Mouse (Mus musculus) midbrain, embryonic 16.5 days (tissue): ENCODE measurements around the gene Kcnma1. TPM values are rescaled to one million over a fixed set of nuclear protein-coding genes. Genes with fewer than 3 reads are reported as not detected.

Source experiments
- ATAC-seq: fragments of 200-750 bp; cut with Nextera tagmentation; 2 replicates; pipeline ENCODE4 v1.8.0; 2017; ENCODE audit warnings: moderate TSS enrichment
- H3K27ac ChIP-seq: fragments of 300-500 bp; sonication (generic); 2 replicates; pipeline ENCODE4 v1.5.1; 2014; ENCODE audit warnings: mild to moderate bottlenecking, low read length, mixed read lengths
- H3K27me3 ChIP-seq: fragments of 300-500 bp; sonication (generic); 2 replicates; pipeline ENCODE4 v1.6.1; 2014; ENCODE audit warnings: low read depth, low read length, mixed read lengths; ENCODE audit not compliant: control insufficient read depth, insufficient read depth
- H3K36me3 ChIP-seq: fragments of 300-500 bp; sonication (generic); 2 replicates; pipeline ENCODE4 v1.6.1; 2014; ENCODE audit warnings: mild to moderate bottlenecking, low read length, moderate library complexity, mixed read lengths; ENCODE audit not compliant: control insufficient read depth, insufficient read depth
- H3K4me1 ChIP-seq: fragments of 300-500 bp; sonication (generic); 2 replicates; pipeline ENCODE4 v1.6.1; 2014; ENCODE audit warnings: mild to moderate bottlenecking, low read length, mixed read lengths; ENCODE audit not compliant: control insufficient read depth, insufficient read depth
- H3K4me2 ChIP-seq: fragments of 300-500 bp; sonication (generic); 2 replicates; pipeline ENCODE4 v1.6.1; 2014; ENCODE audit warnings: mild to moderate bottlenecking, low read length, mixed read lengths
- H3K4me3 ChIP-seq: fragments of 300-500 bp; sonication (generic); 2 replicates; pipeline ENCODE4 v1.5.1; 2014; ENCODE audit warnings: low read depth, mild to moderate bottlenecking, low read length, moderate library complexity, mixed read lengths
- H3K9ac ChIP-seq: fragments of 300-500 bp; sonication (generic); 2 replicates; pipeline ENCODE4 v1.6.1; 2014; ENCODE audit warnings: low read depth, low read length, mixed read lengths
- H3K9me3 ChIP-seq: fragments of 300-500 bp; sonication (generic); replicated peaks from 2 replicates; pipeline ENCODE4 v1.6.1; 2014; ENCODE audit warnings: mild to moderate bottlenecking, low read length, mixed read lengths; ENCODE audit not compliant: control insufficient read depth, poor library complexity, severe bottlenecking
- WGBS: fragments of 180-500 bp; shearing (Covaris S2); extraction: QIAGEN DNeasy Blood & Tissue Kit; methylation state at CpG from one replicate; pipeline ENCODE4 v1.1.7; 2014; 5-methylcytosine and 5-hydroxymethylcytosine counted together
- polyA plus RNA-seq: library from polyadenylated mRNA; unstranded; fragments of >200 nt; fragmentation: Nextera tagmentation; extraction: Ambion mirVana; gene quantifications from 2 replicates; pipeline ENCODE4 v1.2.1, GENCODE M21; 2015

Gene Kcnma1
- polyA plus RNA-seq, 1 experiment from 2014 or later: 18.4 TPM

DNA sequence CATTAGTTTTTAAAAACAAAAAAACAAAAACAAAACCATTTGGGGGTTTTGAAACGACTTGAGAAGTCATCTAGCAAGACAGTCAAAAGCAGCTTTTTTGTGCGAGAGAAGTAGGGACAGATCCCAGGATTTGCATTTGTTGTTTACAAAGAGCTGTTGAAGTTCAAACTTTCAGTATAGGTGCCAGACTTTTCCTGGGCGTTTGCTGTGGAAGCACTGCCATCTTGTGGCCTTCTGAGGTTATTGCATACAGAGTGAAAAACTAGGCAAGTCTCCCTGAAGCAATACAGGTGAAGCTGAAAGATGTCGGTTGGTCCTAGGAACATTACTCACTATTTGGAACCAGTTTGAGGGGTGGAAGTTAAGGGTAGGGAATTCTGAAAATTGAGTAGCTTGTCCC, 484.6 kb downstream of the Kcnma1 start:
- Histone ChIP-seq H3K27me3 (no peaks in the 10 kb centered on the region), H3K4me3 (no peak overlapping the region), H3K9me3 (no peaks in the 10 kb centered on the region), H3K4me2 (no peak overlapping the region), H3K4me1 (no peaks in the 10 kb centered on the region), H3K9ac (no peak overlapping the region), H3K36me3 (no peaks in the 10 kb centered on the region), H3K27ac (no peak overlapping the region)
- WGBS: 7% methylated on average over 4 of the region's 4 CpGs
- ATAC-seq: no peak

DNA sequence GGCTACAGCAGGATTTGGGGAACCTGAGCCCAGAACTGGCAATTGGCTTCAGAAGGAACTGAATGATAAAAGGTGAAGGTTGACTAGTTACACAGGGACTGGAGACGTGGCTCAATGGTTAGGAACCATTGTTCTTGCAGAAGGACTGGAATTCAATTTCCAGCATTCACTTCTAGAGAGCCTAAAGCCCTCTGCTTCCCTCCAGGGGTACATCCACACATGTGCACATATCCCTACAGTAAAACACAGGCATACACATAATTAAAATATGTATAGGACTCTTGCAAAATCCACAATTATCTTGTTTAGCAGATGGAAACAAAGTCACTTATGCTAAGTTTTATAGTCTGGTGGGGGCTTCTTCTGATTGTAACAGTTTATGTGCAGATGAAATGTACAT, 485.1 kb downstream of the Kcnma1 start:
- ATAC-seq: no peak
- no peaks in the 10 kb centered on the region for H3K36me3 ChIP-seq
- no peaks in the 10 kb centered on the region for H3K9me3 ChIP-seq
- H3K4me2 ChIP-seq: no peak overlapping the region
- no peak overlapping the region for H3K27ac ChIP-seq
- H3K4me1 ChIP-seq: no peaks in the 10 kb centered on the region
- 62% methylated on average over 1 of the region's 1 CpGs for WGBS
- H3K9ac ChIP-seq: no peak overlapping the region
- no peaks in the 10 kb centered on the region for H3K27me3 ChIP-seq
- no peak overlapping the region for H3K4me3 ChIP-seq

DNA sequence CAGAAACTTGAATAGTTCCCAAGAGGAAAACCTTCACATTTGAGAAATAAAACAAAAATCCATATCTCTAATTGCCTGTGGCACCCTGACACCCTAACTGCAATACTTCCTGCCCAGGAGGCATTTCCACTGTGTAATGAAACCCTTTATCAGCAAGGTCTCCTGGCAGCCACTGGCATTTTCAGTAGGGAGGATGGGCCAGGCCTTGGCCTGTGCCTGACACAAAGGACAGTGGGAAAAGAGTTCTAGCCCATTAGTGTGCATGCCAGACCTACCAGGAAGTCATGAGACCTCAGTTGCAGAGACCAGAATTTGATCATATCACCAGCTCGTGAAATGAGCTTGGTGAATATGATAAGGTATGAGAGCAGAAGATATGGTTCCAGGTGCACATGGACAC, 488.4 kb downstream of the Kcnma1 start:
- no peak for ATAC-seq
- no peaks in the 10 kb centered on the region for H3K4me1 ChIP-seq
- H3K27me3 ChIP-seq: no peaks in the 10 kb centered on the region
- no peak overlapping the region for H3K9ac ChIP-seq
- H3K9me3 ChIP-seq: no peaks in the 10 kb centered on the region
- no peak overlapping the region for H3K27ac ChIP-seq
- H3K4me3 ChIP-seq: no peak overlapping the region
- H3K4me2 ChIP-seq: no peak overlapping the region
- WGBS: 100% methylated on average over 1 of the region's 1 CpGs
- no peaks in the 10 kb centered on the region for H3K36me3 ChIP-seq

DNA sequence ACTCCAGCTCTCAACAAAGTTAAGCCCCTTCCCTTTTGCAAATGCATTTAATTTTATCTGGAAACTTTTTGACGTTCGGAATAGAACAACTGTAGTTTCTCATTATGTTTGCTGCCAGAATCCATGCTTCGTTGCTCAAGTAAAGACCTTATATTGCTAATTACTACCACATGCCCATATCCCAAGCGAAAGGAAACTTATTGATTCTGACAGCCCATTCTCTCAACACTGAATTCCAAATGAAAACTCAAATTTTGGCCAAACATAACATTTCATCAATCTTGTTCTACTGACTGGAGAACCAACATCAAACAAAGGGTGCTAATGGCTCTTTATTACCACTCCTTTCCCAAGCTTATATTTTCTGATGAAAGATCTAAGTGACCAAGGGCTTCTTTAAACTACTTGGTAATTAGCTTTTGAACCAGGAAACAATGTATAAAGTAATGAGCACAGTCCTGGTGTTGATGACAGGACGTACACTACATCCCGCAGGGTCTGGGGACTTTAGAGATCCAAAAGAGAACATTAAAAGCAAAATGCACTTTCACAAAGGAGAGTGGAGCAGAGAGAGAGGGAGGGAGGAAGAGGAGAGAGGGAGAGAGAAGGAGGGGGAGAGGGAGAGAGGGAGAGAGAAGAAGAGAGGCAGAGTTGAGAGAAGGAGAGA, 490.3 kb downstream of the Kcnma1 start:
- no peak overlapping the region for H3K4me3 ChIP-seq

DNA sequence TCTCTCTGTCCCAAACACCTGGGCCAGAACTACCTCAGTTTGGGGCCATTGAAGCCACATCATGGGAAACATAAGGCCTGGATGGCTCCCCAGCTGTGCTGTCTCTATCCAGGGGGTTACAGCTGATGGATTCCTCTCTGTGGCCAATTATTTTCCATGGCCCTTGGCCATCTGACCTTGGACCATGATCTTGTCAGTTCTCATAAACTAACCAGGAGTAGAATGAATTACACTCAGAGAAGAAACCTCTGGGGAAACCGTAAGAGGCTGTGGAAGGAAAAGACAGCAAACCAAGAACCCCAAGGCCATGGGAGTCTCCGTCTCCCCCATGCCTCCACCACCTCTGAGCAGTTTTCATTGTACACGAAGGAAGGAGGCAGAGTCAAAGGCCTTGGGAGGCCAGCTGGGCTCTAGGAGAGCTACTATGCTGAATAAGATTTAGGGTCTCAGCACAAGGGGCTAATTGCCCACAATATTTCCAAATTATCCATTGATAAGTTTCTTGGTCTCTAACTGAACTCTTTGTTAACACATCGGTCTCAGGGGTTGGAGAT, 491.6 kb downstream of the Kcnma1 start:
- H3K9ac ChIP-seq: no peak overlapping the region
- ATAC-seq: no peak
- H3K4me3 ChIP-seq: no peak overlapping the region
- 81% methylated on average over 4 of the region's 4 CpGs for WGBS
- no peaks in the 10 kb centered on the region for H3K27me3 ChIP-seq
- H3K36me3 ChIP-seq: no peaks in the 10 kb centered on the region
- H3K4me1 ChIP-seq: no peaks in the 10 kb centered on the region
- no peaks in the 10 kb centered on the region for H3K9me3 ChIP-seq
- no peak overlapping the region for H3K4me2 ChIP-seq
- H3K27ac ChIP-seq: no peak overlapping the region

More for the DNA sequence above, 490.3 kb downstream of the Kcnma1 start:
- no peaks in the 10 kb centered on the region for H3K9me3 ChIP-seq
- H3K9ac ChIP-seq: no peak overlapping the region
- H3K36me3 ChIP-seq: no peaks in the 10 kb centered on the region
- H3K27ac ChIP-seq: no peak overlapping the region
- no peaks in the 10 kb centered on the region for H3K4me1 ChIP-seq
- 80% methylated on average over 6 of the region's 6 CpGs for WGBS
- no peak for ATAC-seq
- H3K27me3 ChIP-seq: no peaks in the 10 kb centered on the region
- H3K4me2 ChIP-seq: no peak overlapping the region

DNA sequence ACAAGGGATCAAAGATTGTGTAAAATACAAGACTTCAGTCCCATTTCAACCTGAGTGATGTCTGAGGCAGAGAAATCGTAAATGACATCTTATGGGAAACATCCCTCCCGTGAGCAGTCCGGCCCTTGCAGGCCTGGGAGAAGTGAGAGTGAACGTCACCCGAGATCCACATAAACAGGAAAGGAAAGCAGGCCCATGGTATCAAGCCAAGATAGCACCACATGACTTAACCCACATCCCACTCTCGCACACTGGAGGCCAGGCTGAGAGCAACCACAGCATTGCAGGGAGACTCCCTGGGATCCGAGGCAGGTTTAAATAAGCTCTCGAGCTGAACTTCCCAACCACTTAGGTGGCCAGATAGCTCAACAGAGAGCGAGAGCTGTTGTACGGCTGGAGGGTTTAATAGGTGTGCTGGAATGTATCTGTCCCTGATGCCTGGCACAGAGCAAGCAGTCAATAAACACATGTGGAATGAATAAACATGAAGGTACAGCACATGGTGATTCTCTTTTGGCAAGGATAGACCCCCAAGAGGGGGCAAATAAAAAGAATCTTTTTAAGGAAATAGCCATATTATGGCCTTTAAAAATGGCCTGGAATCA, 493.1 kb downstream of the Kcnma1 start:
- WGBS: 82% methylated on average over 10 of the region's 10 CpGs
- Histone ChIP-seq H3K4me1 (no peaks in the 10 kb centered on the region), H3K36me3 (no peaks in the 10 kb centered on the region), H3K4me2 (no peak overlapping the region), H3K9ac (no peak overlapping the region), H3K27ac (no peak overlapping the region), H3K27me3 (no peaks in the 10 kb centered on the region), H3K4me3 (no peak overlapping the region), H3K9me3 (no peaks in the 10 kb centered on the region)
- ATAC-seq: no peak

DNA sequence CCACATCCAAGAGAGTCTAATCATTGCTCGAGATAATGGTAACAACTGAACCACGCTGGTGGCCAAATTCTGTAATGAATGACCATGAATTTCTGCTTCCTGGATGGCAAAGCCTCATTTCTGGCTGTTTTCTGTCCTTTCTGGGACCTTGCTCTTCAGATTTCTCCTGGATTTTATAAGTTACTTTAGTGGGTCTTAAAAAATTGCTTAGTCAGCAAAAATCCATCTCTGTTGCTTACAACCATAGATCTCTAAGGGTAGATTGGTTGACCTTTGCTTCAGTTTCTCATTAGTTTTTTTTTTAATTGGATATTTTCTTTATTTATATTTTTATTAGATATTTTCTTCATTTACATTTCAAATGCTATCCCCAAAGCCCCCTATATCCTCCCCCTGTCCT, 496.9 kb downstream of the Kcnma1 start:
- Histone ChIP-seq H3K4me1 (no peaks in the 10 kb centered on the region), H3K4me3 (no peak overlapping the region), H3K36me3 (no peaks in the 10 kb centered on the region), H3K9ac (no peak overlapping the region), H3K27me3 (no peaks in the 10 kb centered on the region), H3K4me2 (no peak overlapping the region), H3K27ac (no peak overlapping the region), H3K9me3 (no peaks in the 10 kb centered on the region)
- 91% methylated on average over 2 of the region's 2 CpGs for WGBS
- ATAC-seq: no peak

DNA sequence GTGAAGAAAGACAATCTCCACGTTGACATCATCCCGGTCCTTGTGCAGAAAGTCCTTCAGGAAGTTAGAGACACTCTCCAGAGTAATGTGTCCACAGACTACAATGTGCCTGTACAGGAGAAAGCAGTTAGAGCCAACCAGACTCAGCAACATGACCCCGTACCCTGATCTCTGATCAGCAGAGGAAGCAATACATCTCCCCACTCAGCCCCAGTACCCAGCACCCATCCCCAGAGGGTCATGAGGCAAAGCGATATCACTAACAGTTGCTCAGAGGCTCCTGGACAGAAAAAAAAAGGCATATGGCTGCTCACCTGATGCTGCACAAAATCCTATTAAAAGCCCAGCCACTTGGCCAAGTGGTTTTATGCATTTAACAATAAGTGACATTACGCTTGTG, 504.5 kb downstream of the Kcnma1 start:
- H3K36me3 ChIP-seq: peaks cover 4% of the 10 kb centered on the region; the same call in 1 of the 2 replicates
- WGBS: 77% methylated on average over 5 of the region's 5 CpGs
- H3K9ac ChIP-seq: no peak overlapping the region
- H3K4me1 ChIP-seq: no peaks in the 10 kb centered on the region
- H3K27me3 ChIP-seq: no peaks in the 10 kb centered on the region
- H3K9me3 ChIP-seq: no peaks in the 10 kb centered on the region
- no peak overlapping the region for H3K27ac ChIP-seq
- H3K4me2 ChIP-seq: no peak overlapping the region
- no peak for ATAC-seq
- no peak overlapping the region for H3K4me3 ChIP-seq

DNA sequence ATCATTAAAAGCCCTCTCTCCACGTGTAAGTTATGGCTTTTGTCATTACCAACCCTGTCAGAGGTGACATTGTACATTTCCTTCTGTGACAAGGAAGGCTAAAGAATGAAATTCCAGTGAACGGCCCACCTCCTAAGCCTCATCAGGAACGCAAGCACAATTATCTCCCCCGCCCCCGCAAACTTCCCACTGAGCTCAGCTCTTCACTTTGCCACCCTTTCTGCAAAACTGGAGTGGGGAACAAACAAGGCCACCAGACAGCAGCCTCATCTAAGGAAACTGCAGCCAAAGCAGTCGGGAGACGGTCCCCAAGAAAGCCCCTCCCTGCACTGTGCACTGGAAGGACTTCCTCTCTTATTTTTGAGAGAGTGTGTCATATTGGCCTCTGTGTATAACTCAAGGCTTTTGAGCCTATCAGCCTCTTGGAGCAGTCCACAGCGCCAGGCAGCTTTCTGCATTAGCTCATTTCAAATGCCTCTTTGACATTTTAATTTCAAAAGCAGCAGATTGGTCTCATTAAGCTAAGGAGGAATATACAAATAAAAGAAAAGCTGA, 512.0 kb downstream of the Kcnma1 start:
- no peak overlapping the region for H3K27ac ChIP-seq
- no peaks in the 10 kb centered on the region for H3K4me1 ChIP-seq
- H3K4me2 ChIP-seq: no peak overlapping the region
- H3K27me3 ChIP-seq: no peaks in the 10 kb centered on the region
- H3K9ac ChIP-seq: no peak overlapping the region
- no peak for ATAC-seq
- WGBS: 43% methylated on average over 8 of the region's 8 CpGs
- peaks cover 3% of the 10 kb centered on the region for H3K36me3 ChIP-seq
- no peaks in the 10 kb centered on the region for H3K9me3 ChIP-seq
- no peak overlapping the region for H3K4me3 ChIP-seq
